In genomic region chr6:122283429-122283828, GRCm38 (mm10) we compare ENCODE assay signal across 23 mouse cellular contexts. TPM values are rescaled to one million over a fixed set of nuclear protein-coding genes. Genes with fewer than 3 reads are reported as not detected.
A peak's percentile ranks its signal among the peaks of the same experiment; 100 is the strongest.
DNase-seq lines count a peak whose midpoint lies in the region; ATAC-seq lines count a peak whose summit lies in the region.
"Had no signal": no experiment of that assay in that cellular context is flagged by ENCODE, and none has a peak within 500 bp of the region (broad histone marks: within the 10 kb centered on the region; RNA-seq: fewer than 3 reads in every experiment).

No protein-coding gene starts in this region.

- H3K27ac ChIP-seq in forebrain, embryonic 11.5 days (ENCODE audit: low read depth, low read length) = no peak overlapping the region
- no peak overlapping the region for H3K27ac ChIP-seq in forebrain, embryonic 10.5 days
- H3K27ac ChIP-seq: embryonic facial prominence, embryonic 10.5 days; embryonic facial prominence, embryonic 12.5 days; forebrain, embryonic 13.5 days; forebrain, embryonic 15.5 days had no signal

- no peak overlapping the region for H3K4me3 ChIP-seq in forebrain, embryonic 11.5 days (ENCODE audit: low read depth, low read length)
- H3K4me3 ChIP-seq in forebrain, embryonic 10.5 days = no peak overlapping the region
- H3K4me3 ChIP-seq: embryonic facial prominence, embryonic 10.5 days; embryonic facial prominence, embryonic 12.5 days; forebrain, embryonic 13.5 days; forebrain, embryonic 15.5 days had no signal

- 89% methylated on average over 2 of the region's 2 CpGs for WGBS in forebrain, embryonic 11.5 days
- 88% methylated on average over 2 of the region's 2 CpGs for WGBS in forebrain, embryonic 10.5 days

- H3K27me3 ChIP-seq in forebrain, embryonic 11.5 days (ENCODE audit: control insufficient read depth, insufficient read depth, low read length) = no peaks in the 10 kb centered on the region
- H3K27me3 ChIP-seq in forebrain, embryonic 10.5 days (ENCODE audit: poor library complexity, severe bottlenecking) = no peaks in the 10 kb centered on the region
- H3K27me3 ChIP-seq: embryonic facial prominence, embryonic 12.5 days; forebrain, embryonic 13.5 days; forebrain, embryonic 15.5 days had no signal

- no peaks in the 10 kb centered on the region for H3K36me3 ChIP-seq in forebrain, embryonic 11.5 days (ENCODE audit: control insufficient read depth, insufficient read depth, low read length)
- H3K36me3 ChIP-seq in forebrain, embryonic 10.5 days (replicated peaks) = no peaks in the 10 kb centered on the region
- H3K36me3 ChIP-seq: embryonic facial prominence, embryonic 10.5 days; embryonic facial prominence, embryonic 12.5 days; forebrain, embryonic 15.5 days; G1E had no signal

- DNase-seq in forebrain, embryonic 11.5 days (ENCODE audit: low spot score) = peak; percentile 37
- DNase-seq in forebrain, embryonic 10.5 days (ENCODE audit: extremely low spot score, low spot score) = no peak
- DNase-seq in testis, postnatal 10 days (ENCODE audit: low spot score) = peak; percentile 28
- DNase-seq in testis, postnatal 14 days (ENCODE audit: low spot score) = no peak
- DNase-seq in induced T-regulatory cell, adult 2 months (ENCODE audit: low read depth) = peak; percentile 59
- DNase-seq in layer of hippocampus, adult 18-20 months (ENCODE audit: low spot score in 2 of 2) = no peak
- DNase-seq: adrenal gland, adult 8-10 months; adrenal gland, postnatal 14 days; adrenal gland, postnatal 36 days; B cell, adult 2 months; cerebellum, adult 11-12 months; cerebellum, adult 2 months; cerebellum, adult 9-10 months; cerebellum, postnatal 10 days; cerebellum, postnatal 25 days; forebrain, postnatal 0 days had no signal

- no peak overlapping the region for H3K9ac ChIP-seq in forebrain, embryonic 11.5 days (ENCODE audit: low read length)
- H3K9ac ChIP-seq: embryonic facial prominence, embryonic 12.5 days; forebrain, embryonic 13.5 days; forebrain, embryonic 15.5 days; forebrain, postnatal 0 days had no signal

- ATAC-seq in forebrain, embryonic 11.5 days (replicated peaks; ENCODE audit: low FRiP score) = no peak
- ATAC-seq: activated CD4-positive, CD25-positive, alpha-beta regulatory T cell, adult 4 months; forebrain, embryonic 13.5 days; forebrain, embryonic 15.5 days; forebrain, postnatal 0 days; Patski had no signal

- no peak overlapping the region for H3K4me2 ChIP-seq in forebrain, embryonic 11.5 days (ENCODE audit: low read depth, low read length, severe bottlenecking)
- H3K4me2 ChIP-seq: embryonic facial prominence, embryonic 12.5 days; forebrain, embryonic 13.5 days; forebrain, embryonic 15.5 days had no signal

- no peaks in the 10 kb centered on the region for H3K4me1 ChIP-seq in forebrain, embryonic 11.5 days (replicated peaks; ENCODE audit: control insufficient read depth, insufficient read depth, low read length)
- H3K4me1 ChIP-seq in forebrain, embryonic 10.5 days = no peaks in the 10 kb centered on the region
- H3K4me1 ChIP-seq: embryonic facial prominence, embryonic 10.5 days; embryonic facial prominence, embryonic 12.5 days; forebrain, embryonic 13.5 days; forebrain, embryonic 15.5 days had no signal

- H3K9me3 ChIP-seq in forebrain, embryonic 11.5 days (ENCODE audit: control insufficient read depth, low read length) = no peaks in the 10 kb centered on the region
- H3K9me3 ChIP-seq in forebrain, embryonic 10.5 days = no peaks in the 10 kb centered on the region
- H3K9me3 ChIP-seq: embryonic facial prominence, embryonic 10.5 days; embryonic facial prominence, embryonic 12.5 days; forebrain, embryonic 13.5 days; forebrain, embryonic 15.5 days; G1E had no signal

RNA-seq across cellular contexts. Expression of gene Klrg1, which starts 0.7 kb away (rescaled TPM):
- polyA plus RNA-seq in forebrain, embryonic 11.5 days (2014; fragmentation: Nextera tagmentation; extraction: Ambion mirVana) = not detected in 2 replicates
- polyA plus RNA-seq in forebrain, embryonic 10.5 days (2016; fragmentation: Nextera tagmentation; extraction: Ambion mirVana) = not detected in 2 replicates
- total RNA-seq in layer of hippocampus, adult 18-20 months (2021) = under 1 TPM; 0.23 to 0.89 TPM
- total RNA-seq: adrenal gland, postnatal 14 days had no signal
- polyA plus RNA-seq: embryonic facial prominence, embryonic 10.5 days; Patski had no signal

RNA-seq across cellular contexts. Expression of gene M6pr, which starts 25.1 kb away (rescaled TPM):
- polyA plus RNA-seq in forebrain, embryonic 11.5 days (2014; fragmentation: Nextera tagmentation; extraction: Ambion mirVana) = 76.9 and 77.1 TPM in 2 replicates
- polyA plus RNA-seq in forebrain, embryonic 10.5 days (2016; fragmentation: Nextera tagmentation; extraction: Ambion mirVana) = 92.7 and 92.9 TPM in 2 replicates
- 10 to 100 TPM; 83.6 to 84.1 TPM for total RNA-seq in layer of hippocampus, adult 18-20 months (2021)

RNA-seq across cellular contexts. Expression of gene Phc1, which starts 56.9 kb away (rescaled TPM):
- polyA plus RNA-seq in forebrain, embryonic 11.5 days (2014; fragmentation: Nextera tagmentation; extraction: Ambion mirVana) = 41.1 and 46.0 TPM in 2 replicates
- 26.2 and 29.7 TPM in 2 replicates for polyA plus RNA-seq in forebrain, embryonic 10.5 days (2016; fragmentation: Nextera tagmentation; extraction: Ambion mirVana)
- 10 to 100 TPM; 63.9 to 68.3 TPM for total RNA-seq in layer of hippocampus, adult 18-20 months (2021)

Comparison
In these comparisons a context has a peak if more than half of its experiments do, and no peak if none do; other contexts are left out.
1. DNase-seq: peak in forebrain, embryonic 11.5 days (single experiment), testis, postnatal 10 days (single experiment) and induced T-regulatory cell, adult 2 months (single experiment); none in forebrain, embryonic 10.5 days (single experiment), testis, postnatal 14 days (single experiment) and layer of hippocampus, adult 18-20 months (0 of 2).